Mouse (Mus musculus) left cerebral cortex, adult 11 months (tissue): ENCODE data around the gene Rhbdf2.
A peak's percentile ranks its signal among the peaks of the same experiment; 100 is the strongest.
"Not testable (repeated sequence)": the region's sequence is repeated elsewhere in the genome, so short reads cannot be mapped to it uniquely, and the experiment has no call there.

Source experiments
- DNase-seq: peaks from one replicate; pipeline ENCODE4 v3.0.0; 2022; ENCODE audit warnings: low spot score

Rhbdf2 gene

DNA sequence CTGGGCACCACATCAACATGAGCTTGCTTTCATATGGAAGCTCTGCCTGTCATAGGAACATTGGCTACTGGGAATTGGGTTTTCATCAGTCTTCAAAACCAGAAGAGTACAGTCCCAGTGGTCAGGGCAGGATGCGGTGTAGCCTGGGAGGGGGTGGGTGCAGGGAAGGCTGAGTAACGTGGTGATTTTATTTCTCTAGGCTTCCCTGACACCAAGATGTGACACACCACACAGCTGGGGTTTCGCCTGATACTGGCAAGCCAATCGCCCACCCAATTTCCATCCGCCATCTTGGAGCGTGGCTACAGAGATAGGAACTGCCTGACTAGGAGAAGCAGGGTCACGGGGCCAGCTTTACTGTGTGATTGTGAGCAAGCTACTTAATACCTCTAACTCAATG is 8.2 kb downstream of the Rhbdf2 start:
- no peak for DNase-seq

GRCm38 (mm10) chr11:116617641-116618040 is 9.2 kb downstream of the Rhbdf2 start:
- DNase-seq, result no peak

DNA sequence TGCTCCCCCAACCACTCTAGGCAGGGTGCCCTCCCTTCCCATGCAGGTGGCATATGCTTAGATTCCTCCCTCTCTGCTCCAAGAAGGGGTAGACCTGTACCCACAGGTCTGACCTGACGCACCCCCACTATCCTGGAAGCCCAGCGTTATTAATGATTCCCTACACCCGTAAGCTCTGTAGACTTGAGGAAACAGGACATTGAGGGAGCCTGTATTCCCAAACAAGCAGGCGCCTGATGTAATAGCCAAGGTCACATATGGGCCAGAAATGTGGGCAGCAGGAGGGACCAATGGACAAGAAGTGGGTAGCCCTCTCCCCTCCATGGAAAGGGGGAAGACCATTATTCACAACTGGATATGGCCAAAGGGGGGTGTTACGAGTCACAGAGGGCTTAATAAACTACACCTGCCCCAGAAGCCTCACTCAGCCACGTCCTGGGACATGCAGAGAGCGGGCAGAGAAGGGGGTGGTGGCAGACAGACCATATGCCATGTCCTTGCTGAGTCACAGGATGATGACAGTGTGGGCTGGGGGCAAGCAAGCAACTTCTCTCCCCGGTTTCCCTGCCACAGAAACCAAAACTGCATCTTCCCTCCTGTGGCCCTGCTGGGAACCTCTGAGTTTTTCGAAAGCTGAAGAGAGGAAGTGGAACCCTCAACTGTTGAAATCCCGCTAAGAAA is 10.2 kb downstream of the Rhbdf2 start:
- DNase-seq, result no peak

DNA sequence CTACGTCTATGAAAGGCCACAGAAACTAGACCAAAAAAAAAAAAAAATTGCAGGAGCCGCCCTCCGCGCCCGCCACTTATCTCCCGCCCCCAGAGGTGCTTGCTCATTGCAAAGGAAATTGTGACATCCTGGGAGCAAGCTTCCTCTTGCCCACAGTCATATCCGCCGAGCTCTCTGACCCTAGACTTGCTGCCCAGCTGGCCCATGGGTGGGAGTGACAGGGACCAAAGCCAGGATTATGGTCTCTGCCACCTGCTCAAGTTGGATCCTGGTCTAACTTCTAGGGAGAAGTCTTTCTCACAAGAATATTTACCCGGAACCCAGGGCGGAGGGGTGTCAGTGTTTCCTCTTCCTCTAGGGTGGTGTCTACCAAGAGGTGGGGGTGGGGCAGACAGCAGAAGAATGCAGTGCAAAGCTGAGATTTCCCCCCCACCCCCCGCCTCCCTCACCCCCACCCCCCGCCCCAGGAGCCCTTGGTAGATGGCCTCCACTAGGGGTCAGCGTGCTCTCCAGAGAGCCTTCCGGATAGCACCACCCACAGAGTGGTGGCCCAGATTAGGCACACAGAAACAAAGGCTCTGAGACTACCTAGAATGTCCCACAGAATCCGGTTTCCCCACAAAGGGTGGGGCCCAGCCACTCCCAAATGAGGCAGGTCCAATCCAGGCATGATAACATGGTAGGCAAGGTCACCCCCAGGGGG is 10.9 kb downstream of the Rhbdf2 start:
- DNase-seq, result no peak

DNA sequence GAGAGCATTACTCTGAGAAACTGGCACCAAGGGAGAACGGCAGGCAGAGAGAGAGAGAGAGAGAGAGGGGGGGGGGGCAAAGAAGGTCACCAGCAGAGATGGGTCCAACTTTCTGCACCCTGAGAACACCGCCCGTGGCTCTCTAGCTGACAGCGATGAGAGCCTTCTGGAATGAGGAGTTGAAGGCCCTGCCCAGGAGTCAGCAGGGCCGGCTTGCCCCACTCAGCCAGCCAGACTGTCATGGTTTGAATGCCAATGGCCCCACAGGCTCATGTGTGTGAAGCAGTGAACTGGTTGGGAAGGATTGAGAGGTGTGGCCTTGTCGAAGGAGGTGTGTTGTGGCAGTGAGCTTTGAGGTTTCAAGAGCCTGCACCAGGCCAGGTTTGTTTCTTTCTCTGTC is 13.6 kb downstream of the Rhbdf2 start:
- no peak for DNase-seq

- DNase-seq, result no peak
These were observed 14.3 kb downstream of the Rhbdf2 start for GRCm38 (mm10) chr11:116612554-116612953.

DNA sequence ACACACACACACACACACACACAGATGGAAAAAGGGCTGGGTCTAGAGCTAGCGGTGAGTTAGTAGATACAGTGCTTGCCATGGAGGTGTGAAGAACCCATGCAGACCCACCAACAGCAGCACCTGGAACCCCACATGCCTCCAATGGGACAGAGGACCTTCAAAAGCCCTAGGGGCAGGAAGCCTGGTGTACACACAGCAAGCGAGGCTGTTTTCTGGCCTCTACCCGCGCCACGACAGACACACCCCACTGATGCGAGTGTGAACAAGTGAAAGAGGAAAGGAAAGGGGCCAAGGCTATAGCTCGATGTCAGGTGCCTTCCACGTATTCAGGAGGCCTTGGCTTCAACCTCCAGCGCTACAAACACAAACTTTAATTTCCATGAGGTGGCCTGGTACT is 14.9 kb downstream of the Rhbdf2 start:
- DNase-seq, result no peak

DNA sequence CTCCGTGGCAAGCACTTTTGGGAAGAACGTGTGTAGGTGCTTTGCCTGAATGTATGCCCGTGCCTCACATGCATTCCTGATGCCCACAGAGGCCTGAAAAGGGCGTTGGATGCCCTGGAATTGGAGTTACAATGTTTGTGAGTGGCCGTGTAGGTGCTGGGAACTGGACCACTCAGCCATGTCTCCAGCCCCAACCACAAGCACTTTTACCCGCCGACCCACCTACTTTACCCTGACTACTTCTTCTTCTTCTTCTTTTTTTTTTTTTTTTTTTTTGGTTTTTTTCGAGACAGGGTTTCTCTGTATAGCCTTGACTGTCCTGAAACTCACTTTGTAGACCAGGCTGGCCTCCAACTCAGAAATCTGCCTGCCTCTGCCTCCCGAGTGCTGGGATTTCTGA is 15.7 kb downstream of the Rhbdf2 start:
- not testable (repeated sequence) for DNase-seq

DNA sequence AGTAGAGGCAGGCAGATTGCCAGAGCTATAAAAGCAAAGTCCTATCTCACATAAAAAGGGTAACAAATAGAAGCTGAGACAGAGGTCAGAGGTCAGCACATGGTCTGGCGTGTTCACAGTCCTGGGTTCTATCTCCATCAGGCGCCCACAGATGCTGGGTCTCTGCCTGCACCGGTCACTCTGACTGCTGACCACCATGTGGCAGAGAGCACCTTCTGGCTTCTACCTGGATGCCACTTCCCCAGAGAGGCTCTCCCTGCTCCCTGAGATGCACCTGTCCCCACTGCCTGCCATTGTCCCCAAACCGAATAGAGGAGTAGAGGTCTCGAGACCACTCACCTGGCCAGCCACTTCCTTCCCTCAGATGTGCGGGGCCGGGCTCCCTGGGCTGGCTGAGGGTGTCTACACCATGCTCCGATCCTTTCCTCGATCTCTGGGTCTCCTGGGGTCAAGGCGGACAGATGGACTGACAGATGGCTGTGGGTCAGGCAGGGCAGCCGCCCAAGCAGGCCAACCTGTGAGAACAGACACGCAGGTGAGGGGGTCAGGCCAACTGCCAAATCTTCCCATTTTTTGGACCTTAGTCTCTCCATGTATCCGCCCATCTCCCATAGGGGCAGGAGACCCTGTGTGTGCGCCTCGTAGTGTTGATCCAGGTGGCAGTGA is 16.7 kb downstream of the Rhbdf2 start:
- no peak for DNase-seq

GRCm38 (mm10) chr11:116607717-116608116 is 19.1 kb downstream of the Rhbdf2 start:
- no peak for DNase-seq

DNA sequence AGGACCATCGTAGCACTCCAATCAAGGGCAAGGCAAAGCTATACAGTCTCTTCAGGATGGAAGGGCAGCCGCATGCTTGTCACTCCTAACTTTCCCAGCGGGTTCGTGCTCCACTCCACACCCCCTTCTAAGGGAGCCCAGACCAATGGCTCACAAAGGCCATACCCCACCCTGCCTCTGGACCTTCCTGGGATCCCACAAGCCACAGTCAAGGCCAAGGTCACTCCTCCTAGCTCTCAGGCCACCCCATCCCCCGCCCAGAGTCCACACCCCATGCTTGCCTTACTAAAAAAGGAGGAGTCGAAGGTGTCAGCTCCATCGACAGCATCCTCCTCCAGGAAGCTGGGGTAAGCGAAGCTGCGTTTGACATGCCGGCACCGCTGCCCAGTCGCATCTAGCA is 22.7 kb downstream of the Rhbdf2 start:
- no peak for DNase-seq

DNA sequence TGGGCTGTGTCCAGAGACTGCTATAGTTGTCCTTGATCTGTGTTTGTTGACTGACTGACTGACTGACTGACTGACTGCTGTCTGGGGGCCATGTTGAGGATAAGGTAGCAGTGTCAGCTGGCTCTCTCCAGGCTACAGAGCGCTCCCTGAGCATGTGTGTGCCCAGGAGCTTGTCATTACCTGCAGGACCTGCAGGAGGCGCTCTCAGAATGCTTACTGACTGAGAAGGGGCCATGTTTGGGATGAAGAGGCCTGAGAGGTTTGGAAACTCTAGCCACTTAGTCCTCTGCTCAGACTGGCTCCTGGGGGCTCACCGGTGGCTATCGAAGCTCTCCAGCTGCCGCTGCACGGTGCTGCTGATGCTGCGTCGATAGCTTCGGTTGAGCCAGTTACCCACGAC is 23.5 kb downstream of the Rhbdf2 start:
- no peak for DNase-seq

DNA sequence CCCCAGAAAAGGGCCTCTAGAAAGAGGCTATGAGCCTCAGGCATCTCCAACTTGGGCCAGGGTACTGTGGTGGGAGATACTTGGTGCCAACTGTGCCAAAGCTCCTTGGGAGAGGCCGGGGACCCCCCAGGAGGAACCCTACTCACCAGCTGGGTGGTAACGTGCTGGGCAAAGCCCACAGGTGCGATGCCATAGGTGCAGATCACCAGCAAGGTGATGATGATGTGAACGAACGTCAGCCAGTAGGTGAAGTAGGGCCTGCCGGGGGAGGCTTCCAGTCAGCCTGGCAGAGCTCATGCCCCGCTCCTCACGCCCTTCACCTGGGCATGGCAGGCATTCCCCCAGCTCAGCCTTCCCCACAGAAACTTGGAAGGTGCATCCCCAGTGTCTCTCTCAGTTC is 24.8 kb downstream of the Rhbdf2 start:
- DNase-seq, result no peak

GRCm38 (mm10) chr11:116601166-116601565 is 25.7 kb downstream of the Rhbdf2 start:
- DNase-seq, result no peak

- DNase-seq, result no peak
These were observed 27.6 kb downstream of the Rhbdf2 start for GRCm38 (mm10) chr11:116599230-116599629.

DNA sequence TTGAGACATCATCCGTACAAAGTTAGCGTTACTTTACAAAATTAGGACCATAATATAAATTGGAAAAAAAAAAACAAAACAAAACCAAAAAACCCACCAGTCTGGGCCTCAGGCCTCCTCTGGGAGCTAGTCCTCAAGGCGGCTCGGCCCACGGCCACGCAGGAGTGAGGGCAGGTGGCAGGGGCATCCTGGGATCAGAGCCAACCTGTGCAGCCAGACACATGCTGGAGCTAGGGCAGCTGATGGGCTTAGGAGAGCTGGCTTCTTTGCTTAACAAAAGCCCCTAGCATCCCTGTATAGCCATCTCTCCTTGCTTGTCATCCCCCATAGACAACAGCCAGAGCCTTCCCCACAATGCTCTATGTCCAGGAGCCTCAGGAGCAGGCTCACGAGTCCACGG is 28.6 kb downstream of the Rhbdf2 start:
- no peak for DNase-seq

DNA sequence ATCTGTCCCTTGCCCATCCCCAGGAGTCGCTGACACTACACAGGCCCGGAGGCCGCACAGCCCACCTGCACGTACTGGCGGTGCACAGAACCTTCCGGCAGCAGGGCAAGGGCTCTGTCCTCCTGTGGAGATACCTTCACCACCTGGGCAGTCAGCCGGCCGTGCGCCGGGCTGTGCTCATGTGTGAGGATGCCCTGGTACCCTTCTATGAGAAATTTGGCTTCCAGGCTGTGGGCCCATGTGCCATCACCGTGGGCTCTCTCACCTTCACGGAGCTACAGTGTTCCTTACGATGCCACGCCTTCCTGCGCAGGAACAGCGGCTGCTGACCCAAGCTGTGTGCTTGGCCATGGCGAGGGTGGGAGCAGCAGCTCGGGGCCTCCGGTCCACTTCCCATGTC is 30.1 kb downstream of the Rhbdf2 start:
- DNase-seq, result no peak

DNA sequence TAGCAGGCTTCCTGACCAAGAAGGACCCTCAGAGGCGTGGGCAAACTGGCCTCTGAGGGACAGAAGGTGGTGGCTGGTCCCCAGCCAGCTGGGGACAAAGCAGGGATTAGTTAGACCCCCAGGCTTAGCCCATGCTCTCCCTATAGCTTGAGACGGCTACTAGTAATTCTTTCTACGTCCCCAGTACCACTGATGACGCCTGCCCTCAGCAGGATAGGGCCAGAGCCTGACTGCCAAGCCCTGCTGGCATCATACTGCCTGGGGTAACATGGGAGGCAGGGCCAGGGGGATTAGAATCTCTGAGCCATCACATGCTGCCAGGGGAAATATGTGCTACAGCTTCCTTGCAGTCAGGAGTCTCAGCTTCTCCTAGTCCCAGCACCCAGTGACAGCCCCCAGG is 33.5 kb downstream of the Rhbdf2 start:
- no peak for DNase-seq

- DNase-seq, result peak; percentile 92
These were observed 34.4 kb downstream of the Rhbdf2 start for GRCm38 (mm10) chr11:116592428-116592827.

GRCm38 (mm10) chr11:116591621-116592020 is 35.2 kb downstream of the Rhbdf2 start:
- DNase-seq, result no peak

DNA sequence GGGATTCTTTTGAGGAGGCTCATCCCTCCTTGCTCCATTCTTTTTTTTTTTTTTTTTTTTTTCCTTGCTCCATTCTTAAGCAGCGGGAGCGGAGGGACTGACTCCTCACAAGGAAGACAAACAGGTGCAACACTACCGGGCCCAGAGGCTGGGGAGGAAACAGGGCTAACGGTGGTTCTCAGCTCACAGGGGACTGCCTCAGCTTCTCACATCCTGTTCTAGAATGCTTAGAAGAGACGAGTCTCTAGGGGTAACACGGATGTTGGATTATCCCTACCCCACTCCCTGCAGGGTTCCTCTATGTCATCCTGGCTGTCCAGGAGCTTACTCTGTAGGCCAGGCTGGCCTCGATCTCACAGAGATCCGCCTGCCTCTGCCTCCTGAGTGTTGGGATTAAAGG is 37.2 kb downstream of the Rhbdf2 start:
- no peak for DNase-seq

DNA sequence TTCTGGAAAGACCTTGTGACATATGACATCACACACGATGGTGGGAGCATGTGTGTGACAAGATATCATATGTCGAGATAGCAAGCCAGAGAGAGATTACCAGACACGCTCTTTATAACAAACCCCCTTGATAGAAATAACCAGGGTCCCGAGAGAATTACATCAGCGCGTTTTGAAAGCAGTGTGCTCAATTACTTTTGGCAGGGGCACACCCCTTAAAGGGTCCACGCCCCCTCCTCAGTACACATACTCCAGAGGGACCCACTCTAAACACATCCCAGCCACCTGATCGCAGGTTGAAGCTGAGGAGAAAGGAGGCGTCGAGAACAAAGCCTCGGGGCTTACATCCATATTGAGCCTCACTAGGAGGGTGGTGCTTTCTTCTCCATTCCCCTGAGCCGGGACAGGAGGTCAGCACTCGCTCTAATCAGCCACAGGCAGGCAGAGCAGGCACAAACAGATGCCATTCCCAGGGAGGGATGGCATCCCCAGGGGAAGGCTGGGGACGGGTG is 37.7 kb downstream of the Rhbdf2 start:
- DNase-seq, result no peak
